Mouse (Mus musculus) gastrocnemius, postnatal 25 days (tissue): ENCODE results near the gene Olfr338. TPM values are rescaled to one million over a fixed set of nuclear protein-coding genes. Genes with fewer than 3 reads are reported as not detected.
"Not testable (repeated sequence)": the region's sequence is repeated elsewhere in the genome, so short reads cannot be mapped to it uniquely, and the experiment has no call there.

Experiments used
- DNase-seq: peaks from one replicate; pipeline ENCODE4 v3.0.0; 2022
- long read RNA-seq, 2 experiments: library from polyadenylated mRNA; stranded (forward); transcript quantifications; one replicate each; pipeline ENCODE4 v2.0.0; 2021
- total RNA-seq, 2 experiments: library from RNA; stranded (reverse); gene quantifications; 1 replicate in 1 of 2; 2 replicates in 1 of 2; pipeline ENCODE4 v1.2.3; 2021

Gene Olfr338
- not detected for total RNA-seq
- long read RNA-seq, experiment 1: 0 reads
- long read RNA-seq, experiment 2: 0 reads

GRCm38 (mm10) chr2:36373219-36373618 is at the start of gene Olfr338:
Gene Olfr338 (plus strand): TSS chr2:36373519.
- DNase-seq: no peak

GRCm38 (mm10) chr2:36415174-36415573 is 41.9 kb downstream of the Olfr338 start:
- DNase-seq: not testable (repeated sequence)

- not testable (repeated sequence) for DNase-seq
Observed at GRCm38 (mm10) chr2:36415591-36415990, 42.3 kb downstream of the Olfr338 start.

- DNase-seq: no peak
Observed at GRCm38 (mm10) chr2:36418647-36419046, 45.3 kb downstream of the Olfr338 start, which contains the start of gene Olfr339. Gene Olfr339 (plus strand): TSS chr2:36418947.

Other genes with a start within 250 kb of the Olfr338 start
- 10 to 100 TPM; 13.7 to 14.8 TPM for gene Mrrf, start 237.1 kb upstream of the Olfr338 start, total RNA-seq
- 10 to 100 TPM; 27.2 to 29.2 TPM for gene Rbm18, start 236.7 kb upstream of the Olfr338 start, total RNA-seq
- gene Ptgs1, start 143.1 kb upstream of the Olfr338 start, total RNA-seq: 1 to 10 TPM; 4.2 to 5.5 TPM
- not detected for gene Olfr339, start 45.4 kb downstream of the Olfr338 start, total RNA-seq
- gene Olfr340, start 79.1 kb downstream of the Olfr338 start, total RNA-seq: not detected
- gene Olfr341, start 108.9 kb downstream of the Olfr338 start, total RNA-seq: not detected
- not detected for gene Olfr342, start 151.5 kb downstream of the Olfr338 start, total RNA-seq
- not detected for gene Olfr344, start 193.1 kb downstream of the Olfr338 start, total RNA-seq